Mouse (Mus musculus) lung, adult 2 months (tissue): Measurements from ENCODE around the gene Ptprd. TPM values are rescaled to one million over a fixed set of nuclear protein-coding genes. Genes with fewer than 3 reads are reported as not detected.
"Not testable (repeated sequence)": the region's sequence is repeated elsewhere in the genome, so short reads cannot be mapped to it uniquely, and the experiment has no call there.

ENCODE experiments used
- DNase-seq: peaks from one replicate; pipeline ENCODE4 v3.0.0; 2022
- H3K4me1 ChIP-seq: fragments of 200-500 bp; 2 replicates; pipeline ENCODE4 v1.6.1; 2011; ENCODE audit warnings: low read length; ENCODE audit not compliant: control insufficient read depth, insufficient read depth
- H3K4me3 ChIP-seq: fragments of 200-500 bp; replicated peaks from 2 replicates; pipeline ENCODE3; 2011; ENCODE audit warnings: low read depth, mild to moderate bottlenecking, control low read depth, low read length; ENCODE audit errors: extremely low read depth
- CTCF ChIP-seq: fragments of 200-500 bp; IDR thresholded peaks from 2 replicates; pipeline ENCODE4 v1.5.1; 2011; ENCODE audit warnings: mild to moderate bottlenecking, low read length, control low read depth; ENCODE audit not compliant: insufficient read depth
- POLR2A ChIP-seq: fragments of 200-500 bp; IDR thresholded peaks from 2 replicates; pipeline ENCODE4 v1.6.1; 2011; ENCODE audit warnings: low read depth, mild to moderate bottlenecking, control low read depth, low read length, borderline replicate concordance; ENCODE audit errors: extremely low read depth
- WGBS: fragments of 180-500 bp; shearing (Covaris S2); methylation state at CpG from one replicate; pipeline ENCODE4 v1.1.7; 2018; 5-methylcytosine and 5-hydroxymethylcytosine counted together
- polyA plus RNA-seq: library from polyadenylated mRNA; depleted of rRNA; stranded (reverse); fragments of >200 nt; gene quantifications from 2 replicates; pipeline ENCODE4 v1.2.3, GENCODE M21; 2012

Gene Ptprd
- polyA plus RNA-seq, 1 experiment, result 13.4 TPM

DNA sequence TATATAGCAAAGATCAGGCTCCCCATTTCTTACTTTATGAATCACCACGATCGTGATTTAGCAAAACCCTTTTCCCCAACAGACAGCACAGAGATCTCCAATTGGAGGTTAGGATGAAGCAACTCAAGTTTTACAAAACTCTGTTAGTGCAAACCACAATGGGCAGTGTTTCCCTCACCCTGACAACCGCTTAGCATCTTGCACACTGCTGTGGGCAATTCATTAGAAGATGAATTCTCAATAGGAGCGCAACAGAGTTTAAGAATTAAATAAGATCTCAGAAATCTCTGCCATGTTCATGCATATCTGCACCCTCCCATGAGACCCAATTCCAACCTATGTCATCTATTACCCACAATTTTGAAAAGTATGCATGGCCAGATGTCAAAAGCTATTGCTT is 1773.7 kb downstream of the Ptprd start:
- no peak for DNase-seq
- H3K4me1 ChIP-seq, result no peaks in the 10 kb centered on the region; the same call in 1 of the 2 replicates
- no peak for TF ChIP-seq CTCF
- no peak for TF ChIP-seq POLR2A
- no peak overlapping the region for H3K4me3 ChIP-seq
- 79% methylated on average over 4 of the region's 4 CpGs for WGBS

DNA sequence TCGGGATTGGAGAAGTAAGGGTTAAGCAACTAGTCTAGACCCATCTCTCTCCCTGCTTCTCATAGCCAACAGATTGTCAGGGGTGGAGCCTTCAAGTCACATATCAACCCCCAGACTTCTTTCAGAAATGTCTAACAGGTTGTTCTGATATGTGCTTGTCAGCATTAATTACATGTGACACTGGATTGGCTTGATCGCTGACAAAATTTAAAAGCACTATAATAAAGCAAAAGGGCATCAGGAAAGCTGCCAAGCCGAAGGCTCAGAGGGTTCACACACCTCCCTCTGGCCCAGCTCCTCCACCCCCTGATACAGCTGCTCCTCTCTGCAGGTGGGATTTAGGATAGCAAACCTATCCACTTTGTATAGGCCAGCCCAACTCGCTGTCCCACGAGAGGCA is 1775.8 kb downstream of the Ptprd start:
- Histone ChIP-seq H3K4me3 (no peak overlapping the region), H3K4me1 (no peaks in the 10 kb centered on the region; the same call in 1 of the 2 replicates)
- WGBS, result 63% methylated on average over 5 of the region's 5 CpGs
- no peak for TF ChIP-seq POLR2A
- no peak for TF ChIP-seq CTCF
- no peak for DNase-seq

DNA sequence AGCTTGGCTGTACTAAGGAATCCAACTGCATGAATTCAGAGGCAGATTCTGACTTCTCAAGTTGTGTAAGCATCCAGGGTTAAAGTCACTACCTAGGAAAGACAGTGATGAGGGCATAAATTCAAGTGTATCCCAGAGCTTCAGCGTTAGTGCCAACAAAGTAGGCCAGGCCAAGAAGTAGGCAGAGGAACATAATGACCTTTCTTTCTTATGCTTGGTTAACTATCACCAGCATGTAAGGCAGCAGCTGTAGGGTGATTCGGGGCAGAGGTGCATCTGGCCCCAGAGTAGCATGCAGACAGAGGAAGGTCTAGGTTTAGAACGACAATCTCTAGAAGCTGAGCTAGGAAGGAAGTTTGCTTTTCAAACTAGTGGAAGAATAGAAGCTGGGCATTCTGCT is 1782.0 kb downstream of the Ptprd start:
- Histone ChIP-seq H3K4me3 (no peak overlapping the region), H3K4me1 (peaks cover 2% of the 10 kb centered on the region)
- no peak for DNase-seq
- TF ChIP-seq CTCF (no peak), POLR2A (no peak)
- WGBS, result 49% methylated on average over 3 of the region's 3 CpGs

- WGBS, result 83% methylated on average over 3 of the region's 3 CpGs
- DNase-seq, H3K4me1 ChIP-seq, H3K4me3 ChIP-seq: not testable (repeated sequence)
Measured at GRCm38 (mm10) chr4:76427036-76427435, 1784.7 kb downstream of the Ptprd start.

- 62% methylated on average over 2 of the region's 2 CpGs for WGBS
- no peak overlapping the region for H3K4me3 ChIP-seq
- no peak for TF ChIP-seq POLR2A
- no peak for TF ChIP-seq CTCF
- DNase-seq, result no peak
- H3K4me1 ChIP-seq, result peaks cover 2% of the 10 kb centered on the region
Measured at GRCm38 (mm10) chr4:76425230-76425575, 1786.6 kb downstream of the Ptprd start.

DNA sequence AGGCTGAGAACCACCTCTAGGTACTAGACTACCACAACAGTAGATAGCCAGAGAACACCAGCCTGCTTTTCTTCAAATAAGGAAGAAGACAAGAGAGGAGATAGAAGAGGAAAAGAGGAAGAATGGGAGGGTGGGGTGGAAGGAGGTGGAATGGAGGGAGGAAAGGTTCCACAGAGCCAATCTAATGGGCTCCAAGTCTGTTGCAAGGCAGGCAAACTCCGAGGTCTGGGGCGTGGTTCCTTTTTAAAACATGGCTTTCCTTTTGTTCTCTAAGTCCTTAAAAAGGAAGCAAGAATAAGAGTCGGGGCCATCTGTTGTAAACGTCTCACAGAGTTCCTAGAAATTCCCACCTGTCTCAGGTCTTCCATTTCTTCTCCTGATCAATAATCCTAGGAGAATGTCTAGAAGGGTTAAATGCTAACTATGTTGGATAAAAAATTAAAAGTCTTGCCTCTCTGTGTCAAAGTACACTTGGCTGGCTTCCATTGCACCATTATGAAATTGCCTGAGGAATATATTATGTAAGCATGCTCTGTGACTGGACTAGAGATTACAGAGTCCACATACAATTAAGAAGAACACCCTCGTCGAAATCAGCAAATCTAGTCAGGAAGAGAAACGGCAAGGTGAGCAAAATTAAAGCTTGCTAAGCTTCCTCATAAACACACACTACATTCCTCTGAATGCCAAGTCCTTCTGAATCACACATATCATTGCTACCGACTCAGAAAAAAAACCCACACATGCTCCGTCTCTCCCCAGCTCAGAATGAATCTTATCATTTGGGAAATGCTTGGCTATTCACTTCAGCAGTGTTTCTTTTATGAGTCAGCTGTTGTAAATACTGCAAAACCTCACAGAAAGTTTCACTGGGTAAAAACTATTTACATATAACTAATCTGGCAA is 1787.2 kb downstream of the Ptprd start:
- Histone ChIP-seq H3K4me3 (no peak overlapping the region), H3K4me1 (no peaks in the 10 kb centered on the region; the same call in 1 of the 2 replicates)
- TF ChIP-seq CTCF, result no peak
- no peak for TF ChIP-seq POLR2A
- no peak for DNase-seq
- 25% methylated on average over 9 of the region's 9 CpGs for WGBS

GRCm38 (mm10) chr4:76422113-76422512 is 1789.6 kb downstream of the Ptprd start:
- TF ChIP-seq CTCF (no peak), POLR2A (no peak)
- H3K4me3 ChIP-seq, result no peak overlapping the region
- 84% methylated on average over 4 of the region's 4 CpGs for WGBS
- H3K4me1 ChIP-seq, result no peaks in the 10 kb centered on the region; the same call in 1 of the 2 replicates
- DNase-seq, result no peak

GRCm38 (mm10) chr4:76419641-76420040 is 1792.1 kb downstream of the Ptprd start:
- no peak for DNase-seq
- TF ChIP-seq POLR2A, result no peak
- Histone ChIP-seq H3K4me3 (no peak overlapping the region), H3K4me1 (no peaks in the 10 kb centered on the region)
- 80% methylated on average over 2 of the region's 2 CpGs for WGBS

- no peaks in the 10 kb centered on the region for H3K4me1 ChIP-seq
- TF ChIP-seq CTCF, result no peak
Measured at GRCm38 (mm10) chr4:76417676-76418075, 1794.1 kb downstream of the Ptprd start.

GRCm38 (mm10) chr4:76415624-76416023 is 1796.1 kb downstream of the Ptprd start:
- no peak overlapping the region for H3K4me3 ChIP-seq
- no peaks in the 10 kb centered on the region for H3K4me1 ChIP-seq
- DNase-seq, result no peak
- TF ChIP-seq CTCF (no peak), POLR2A (no peak)
- 81% methylated on average over 5 of the region's 5 CpGs for WGBS

More at GRCm38 (mm10) chr4:76417676-76418075, 1794.1 kb downstream of the Ptprd start:
- H3K4me3 ChIP-seq, result no peak overlapping the region
- DNase-seq, result no peak
- WGBS, result 91% methylated on average over 5 of the region's 5 CpGs

DNA sequence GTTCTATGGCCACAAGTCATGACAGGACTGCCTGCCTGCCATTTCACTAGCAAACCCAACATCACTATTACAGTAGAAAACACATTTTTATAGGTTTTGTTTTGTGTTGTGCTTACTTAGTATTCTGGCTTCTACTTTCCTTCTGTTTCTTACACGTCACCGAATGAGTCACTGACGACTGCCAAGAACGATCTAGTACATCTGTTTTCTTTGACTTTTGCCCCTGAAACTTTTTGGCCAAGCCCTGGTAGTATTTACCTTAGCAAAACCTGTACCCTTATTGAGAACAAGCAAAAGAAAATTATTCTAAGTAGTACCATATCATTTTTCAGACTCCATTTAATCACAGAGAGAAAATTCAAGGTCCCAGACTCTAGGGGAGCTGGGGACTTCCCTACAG is 1797.2 kb downstream of the Ptprd start:
- H3K4me1 ChIP-seq, result no peaks in the 10 kb centered on the region
- no peak overlapping the region for H3K4me3 ChIP-seq
- DNase-seq, result no peak
- 68% methylated on average over 4 of the region's 4 CpGs for WGBS
- TF ChIP-seq POLR2A, result no peak
- no peak for TF ChIP-seq CTCF
